Comparison of ENCODE assay signal across 8 mouse cellular contexts in the genomic region with DNA sequence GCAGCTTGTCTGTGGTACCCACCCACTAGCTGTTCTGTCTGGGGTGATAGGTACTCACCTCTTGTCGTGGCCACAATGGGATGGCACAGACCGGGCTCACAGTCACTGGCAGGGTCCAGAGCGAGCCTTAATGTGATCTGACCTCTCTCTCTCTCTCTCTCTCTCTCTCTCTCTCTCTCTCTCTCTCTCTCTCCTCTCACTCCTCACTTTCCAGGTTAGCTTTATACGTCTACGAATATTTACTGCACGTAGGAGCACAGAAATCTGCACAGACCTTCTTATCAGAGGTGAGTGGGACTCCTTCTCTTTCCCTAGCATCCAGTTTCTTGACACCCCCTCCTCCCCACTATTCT. TPM values are rescaled to one million over a fixed set of nuclear protein-coding genes. Genes with fewer than 3 reads are reported as not detected.
DNase-seq lines count a peak whose midpoint lies in the region; ATAC-seq and TF ChIP-seq lines count a peak whose summit lies in the region.

No protein-coding gene starts in this region.

- 17% methylated on average over 6 of the region's 6 CpGs for WGBS in cerebellum, adult 2 months
- 4% methylated on average over 6 of the region's 6 CpGs for WGBS in lung, postnatal 0 days
- WGBS in limb, embryonic 12.5 days = 3% methylated on average over 6 of the region's 6 CpGs
- 38% methylated on average over 6 of the region's 6 CpGs for WGBS in olfactory bulb, adult 2 months

- peak overlapping the region; percentile 98 for H3K4me2 ChIP-seq in lung, postnatal 0 days (replicated peaks; ENCODE audit: low read depth, low read length)
- peak overlapping the region; percentile 98 for H3K4me2 ChIP-seq in limb, embryonic 12.5 days

- no peaks in the 10 kb centered on the region for H3K27me3 ChIP-seq in cerebellum, adult 2 months (ENCODE audit: control insufficient read depth, insufficient read depth, low read length)
- no peaks in the 10 kb centered on the region for H3K27me3 ChIP-seq in lung, postnatal 0 days (replicated peaks; ENCODE audit: insufficient read depth, low read length)
- H3K27me3 ChIP-seq in limb, embryonic 12.5 days = no peaks in the 10 kb centered on the region

- H3K36me3 ChIP-seq in lung, postnatal 0 days (ENCODE audit: insufficient read depth, low read length) = peaks cover 25% of the 10 kb centered on the region
- peaks cover 49% of the 10 kb centered on the region for H3K36me3 ChIP-seq in limb, embryonic 12.5 days

- no peak for TF ChIP-seq CTCF in cerebellum, adult 2 months (IDR thresholded peaks at IDR 0.05; ENCODE audit: borderline replicate concordance, insufficient read depth, low read depth, low read length)
- TF ChIP-seq CTCF in lung, postnatal 0 days (IDR thresholded peaks at IDR 0.05) = no peak
- no peak for TF ChIP-seq CTCF in olfactory bulb, adult 2 months (IDR thresholded peaks at IDR 0.05; ENCODE audit: insufficient read depth, low read depth, low read length)

- no peaks in the 10 kb centered on the region for H3K9me3 ChIP-seq in lung, postnatal 0 days (ENCODE audit: low read length)
- H3K9me3 ChIP-seq in limb, embryonic 12.5 days = no peaks in the 10 kb centered on the region

- H3K4me1 ChIP-seq in cerebellum, adult 2 months (ENCODE audit: control insufficient read depth, insufficient read depth, low read length) = peaks cover 29% of the 10 kb centered on the region
- peaks cover 26% of the 10 kb centered on the region for H3K4me1 ChIP-seq in lung, postnatal 0 days (ENCODE audit: insufficient read depth, low read depth, low read length)
- H3K4me1 ChIP-seq in limb, embryonic 12.5 days (replicated peaks) = peaks cover 64% of the 10 kb centered on the region
- H3K4me1 ChIP-seq in olfactory bulb, adult 2 months (ENCODE audit: control insufficient read depth, insufficient read depth, low read length) = peaks cover 40% of the 10 kb centered on the region

- TF ChIP-seq EP300 in lung, postnatal 0 days (IDR thresholded peaks at IDR 0.05) = no peak

- H3K27ac ChIP-seq in cerebellum, adult 2 months (ENCODE audit: insufficient read depth, low read length) = no peak overlapping the region
- H3K27ac ChIP-seq in lung, postnatal 0 days (ENCODE audit: low read length) = no peak overlapping the region
- H3K27ac ChIP-seq in limb, embryonic 12.5 days = peak overlapping the region; percentile 100
- H3K27ac ChIP-seq in olfactory bulb, adult 2 months (ENCODE audit: insufficient read depth, low read depth, low read length) = no peak overlapping the region

- H3K9ac ChIP-seq in lung, postnatal 0 days (replicated peaks; ENCODE audit: low read depth) = peak overlapping the region; percentile 68; the same call in 1 of the 2 replicates
- H3K9ac ChIP-seq in limb, embryonic 12.5 days (replicated peaks) = peak overlapping the region; percentile 100

- DNase-seq in cerebellum, adult 2 months = no peak
- no peak for DNase-seq in cerebellum, adult 9-11 months
- DNase-seq in lung, postnatal 0 days (ENCODE audit: low spot score) = no peak
- DNase-seq in lung, postnatal 10 days = no peak
- no peak for DNase-seq in thymus, postnatal 25 days

- no peak for TF ChIP-seq POLR2A in cerebellum, adult 2 months (IDR thresholded peaks at IDR 0.05; ENCODE audit: borderline replicate concordance, insufficient read depth, low read length)
- no peak for TF ChIP-seq POLR2A in olfactory bulb, adult 2 months (IDR thresholded peaks at IDR 0.05; ENCODE audit: insufficient read depth, low read depth, low read length)

- no peak for ATAC-seq in lung, postnatal 0 days
- no peak for ATAC-seq in limb, embryonic 12.5 days (ENCODE audit: insufficient number of reproducible peaks, insufficient read depth, low FRiP score, low TSS enrichment, low read depth)
- no peak for ATAC-seq in frontal cortex, adult (ENCODE audit: low TSS enrichment)

- H3K4me3 ChIP-seq in cerebellum, adult 2 months (replicated peaks; ENCODE audit: insufficient read depth, low read depth, low read length) = peak overlapping the region; percentile 82
- H3K4me3 ChIP-seq in lung, postnatal 0 days (ENCODE audit: low read depth, low read length) = peak overlapping the region; percentile 84
- H3K4me3 ChIP-seq in limb, embryonic 12.5 days (replicated peaks) = peak overlapping the region; percentile 100
- peak overlapping the region; percentile 99 for H3K4me3 ChIP-seq in olfactory bulb, adult 2 months (ENCODE audit: insufficient read depth, low read depth, low read length)

RNA-seq across cellular contexts. Expression of a gene that starts 2.2 kb away (rescaled TPM):
- polyA plus RNA-seq in cerebellum, adult 2 months (2012; rRNA removed) = 126 and 134 TPM in 2 replicates
- 40.2 and 49.8 TPM in 2 replicates for polyA plus RNA-seq in lung, postnatal 0 days (2015; fragmentation: Nextera tagmentation; extraction: Ambion mirVana)
- 278 and 295 TPM in 2 replicates for polyA plus RNA-seq in limb, embryonic 12.5 days (2016; fragmentation: Nextera tagmentation; extraction: Ambion mirVana)
- not detected in 2 replicates for polyA plus RNA-seq in olfactory bulb, adult 2 months (2012; ENCODE audit: insufficient read depth, insufficient read length, low replicate concordance, missing spikeins)
